Mouse (Mus musculus): ENCODE results near the gene Cox6a2. TPM values are rescaled to one million over a fixed set of nuclear protein-coding genes. Genes with fewer than 3 reads are reported as not detected.

The Cox6a2 gene
- polyA plus RNA-seq, 1 experiment from 2014 or later = 1,008 TPM

- ATAC-seq (ENCODE audit: insufficient number of reproducible peaks, insufficient read depth, low FRiP score, low read depth) = no peak
Measured at GRCm38 (mm10) chr7:128201607-128202006, 4.6 kb downstream of the Cox6a2 start.

DNA sequence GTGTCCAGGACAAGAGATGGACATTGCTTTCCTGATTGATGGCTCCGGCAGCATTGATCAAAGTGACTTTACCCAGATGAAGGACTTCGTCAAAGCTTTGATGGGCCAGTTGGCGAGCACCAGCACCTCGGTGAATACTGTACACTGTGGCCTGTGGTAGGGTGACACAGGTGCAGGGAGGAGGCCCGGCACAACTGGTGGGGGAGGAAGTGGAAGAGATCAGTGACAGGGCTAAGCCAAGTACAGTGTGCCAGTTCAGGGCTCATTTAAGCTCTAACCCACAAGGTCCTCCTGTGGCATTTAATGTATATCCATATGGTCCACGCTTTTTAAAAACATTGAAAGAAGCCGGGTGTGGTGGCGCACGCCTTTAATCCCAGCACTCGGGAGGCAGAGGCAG lies 24.5 kb downstream of the Cox6a2 start:
- Histone ChIP-seq H3K4me2 (ENCODE audit: low read length) (no peak overlapping the region), H3K4me3 (ENCODE audit: control insufficient read depth in 1 of 2, insufficient read depth in 1 of 2, low read depth in 1 of 2, low read length in 2 of 2) (no peak overlapping the region), H3K27me3 (ENCODE audit: control insufficient read depth, insufficient read depth, low read length) (no peaks in the 10 kb centered on the region), H3K27ac (replicated peaks in 1 of 2; ENCODE audit: control insufficient read depth in 1 of 2, insufficient read depth in 1 of 2, low read depth in 2 of 2, low read length in 2 of 2) (no peak overlapping the region), H3K9ac (ENCODE audit: low read length) (no peak overlapping the region), H3K36me3 (ENCODE audit: control insufficient read depth, insufficient read depth, low read length) (no peaks in the 10 kb centered on the region), H3K9me3 (ENCODE audit: control insufficient read depth, low read length) (no peaks in the 10 kb centered on the region), H3K4me1 (ENCODE audit: control insufficient read depth in 2 of 2, insufficient read depth in 2 of 2, low read length in 2 of 2) (no peaks in the 10 kb centered on the region)
- WGBS = 86% methylated on average over 10 of the region's 10 CpGs
- no peak for ATAC-seq (ENCODE audit: insufficient number of reproducible peaks, insufficient read depth, low FRiP score, low read depth)

More at GRCm38 (mm10) chr7:128201607-128202006, 4.6 kb downstream of the Cox6a2 start:
- peaks cover 1 to 6% of the 10 kb centered on the region in 2 experiments; a peak in 3 of 4 replicates for H3K4me1 ChIP-seq (ENCODE audit: control insufficient read depth in 2 of 2, insufficient read depth in 2 of 2, low read length in 2 of 2)
- no peak overlapping the region for H3K4me3 ChIP-seq (ENCODE audit: control insufficient read depth in 1 of 2, insufficient read depth in 1 of 2, low read depth in 1 of 2, low read length in 2 of 2)
- no peak overlapping the region for H3K27ac ChIP-seq (replicated peaks in 1 of 2; ENCODE audit: control insufficient read depth in 1 of 2, insufficient read depth in 1 of 2, low read depth in 2 of 2, low read length in 2 of 2)
- H3K4me2 ChIP-seq (ENCODE audit: low read length) = no peak overlapping the region
- H3K36me3 ChIP-seq (ENCODE audit: control insufficient read depth, insufficient read depth, low read length) = peaks cover 5% of the 10 kb centered on the region; the same call in 1 of the 2 replicates
- no peak overlapping the region for H3K9ac ChIP-seq (ENCODE audit: low read length)
- no peaks in the 10 kb centered on the region for H3K9me3 ChIP-seq (ENCODE audit: control insufficient read depth, low read length)
- WGBS = 88% methylated on average over 9 of the region's 9 CpGs
- no peaks in the 10 kb centered on the region for H3K27me3 ChIP-seq (ENCODE audit: control insufficient read depth, insufficient read depth, low read length)

GRCm38 (mm10) chr7:128180546-128180945 lies 25.6 kb downstream of the Cox6a2 start:
- ATAC-seq (ENCODE audit: insufficient number of reproducible peaks, insufficient read depth, low FRiP score, low read depth) = no peak
- no peak overlapping the region for H3K9ac ChIP-seq (ENCODE audit: low read length)
- 67% methylated on average over 6 of the region's 6 CpGs for WGBS

DNA sequence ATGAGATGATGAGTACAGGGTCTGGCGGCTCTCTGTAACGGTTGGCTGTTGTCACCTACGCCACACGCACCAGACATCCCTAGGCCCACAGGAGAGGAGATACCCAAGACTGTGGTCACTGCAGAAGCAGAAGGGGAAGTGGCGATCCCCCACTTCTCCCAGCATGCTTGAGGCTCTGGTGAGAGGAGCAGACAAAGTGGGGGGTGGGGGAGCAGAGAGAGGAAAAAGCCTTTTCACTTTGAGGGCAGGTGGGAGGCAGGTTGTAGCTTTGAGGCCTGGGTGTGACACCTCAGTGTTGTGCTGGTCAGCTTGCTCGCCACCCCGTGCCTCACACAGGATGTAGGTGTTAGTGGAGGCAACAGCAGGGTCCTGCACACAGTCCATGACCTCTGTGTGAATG lies 26.1 kb downstream of the Cox6a2 start:
- Histone ChIP-seq H3K4me1 (ENCODE audit: control insufficient read depth in 2 of 2, insufficient read depth in 2 of 2, low read length in 2 of 2) (no peaks in the 10 kb centered on the region), H3K4me2 (ENCODE audit: low read length) (no peak overlapping the region), H3K4me3 (ENCODE audit: control insufficient read depth in 1 of 2, insufficient read depth in 1 of 2, low read depth in 1 of 2, low read length in 2 of 2) (no peak overlapping the region), H3K27ac (replicated peaks in 1 of 2; ENCODE audit: control insufficient read depth in 1 of 2, insufficient read depth in 1 of 2, low read depth in 2 of 2, low read length in 2 of 2) (no peak overlapping the region), H3K9me3 (ENCODE audit: control insufficient read depth, low read length) (no peaks in the 10 kb centered on the region), H3K9ac (ENCODE audit: low read length) (no peak overlapping the region), H3K36me3 (ENCODE audit: control insufficient read depth, insufficient read depth, low read length) (no peaks in the 10 kb centered on the region), H3K27me3 (ENCODE audit: control insufficient read depth, insufficient read depth, low read length) (no peaks in the 10 kb centered on the region)
- 73% methylated on average over 7 of the region's 7 CpGs for WGBS
- no peak for ATAC-seq (ENCODE audit: insufficient number of reproducible peaks, insufficient read depth, low FRiP score, low read depth)

More at GRCm38 (mm10) chr7:128180546-128180945, 25.6 kb downstream of the Cox6a2 start:
- Histone ChIP-seq H3K4me2 (ENCODE audit: low read length) (no peak overlapping the region), H3K27ac (replicated peaks in 1 of 2; ENCODE audit: control insufficient read depth in 1 of 2, insufficient read depth in 1 of 2, low read depth in 2 of 2, low read length in 2 of 2) (no peak overlapping the region), H3K36me3 (ENCODE audit: control insufficient read depth, insufficient read depth, low read length) (no peaks in the 10 kb centered on the region), H3K27me3 (ENCODE audit: control insufficient read depth, insufficient read depth, low read length) (no peaks in the 10 kb centered on the region), H3K4me1 (ENCODE audit: control insufficient read depth in 2 of 2, insufficient read depth in 2 of 2, low read length in 2 of 2) (no peaks in the 10 kb centered on the region), H3K9me3 (ENCODE audit: control insufficient read depth, low read length) (no peaks in the 10 kb centered on the region), H3K4me3 (ENCODE audit: control insufficient read depth in 1 of 2, insufficient read depth in 1 of 2, low read depth in 1 of 2, low read length in 2 of 2) (no peak overlapping the region)

DNA sequence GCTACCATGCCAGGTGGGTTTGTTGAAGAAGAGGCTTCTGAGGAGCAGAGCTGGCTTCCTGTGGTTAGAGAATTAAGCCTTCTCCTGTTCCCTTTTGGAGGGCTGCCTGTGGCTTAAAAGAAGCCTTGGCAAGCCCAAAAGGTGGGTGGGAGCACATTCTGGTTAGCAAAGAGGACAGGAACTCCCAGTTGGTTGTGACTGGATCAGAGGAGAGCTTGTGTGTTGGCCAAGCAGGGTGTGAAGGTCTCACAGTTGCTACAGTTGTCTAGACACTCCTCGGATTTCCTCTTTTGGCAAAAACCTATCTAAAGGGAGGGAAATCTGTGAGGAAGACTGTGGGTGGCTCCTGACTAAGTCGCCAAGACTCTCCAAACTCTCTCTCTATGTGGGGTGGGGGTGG lies 27.8 kb downstream of the Cox6a2 start:
- Histone ChIP-seq H3K36me3 (ENCODE audit: control insufficient read depth, insufficient read depth, low read length) (no peaks in the 10 kb centered on the region), H3K27ac (replicated peaks in 1 of 2; ENCODE audit: control insufficient read depth in 1 of 2, insufficient read depth in 1 of 2, low read depth in 2 of 2, low read length in 2 of 2) (no peak overlapping the region), H3K4me1 (ENCODE audit: control insufficient read depth in 2 of 2, insufficient read depth in 2 of 2, low read length in 2 of 2) (no peaks in the 10 kb centered on the region), H3K9me3 (ENCODE audit: control insufficient read depth, low read length) (no peaks in the 10 kb centered on the region), H3K4me3 (ENCODE audit: control insufficient read depth in 1 of 2, insufficient read depth in 1 of 2, low read depth in 1 of 2, low read length in 2 of 2) (no peak overlapping the region), H3K27me3 (ENCODE audit: control insufficient read depth, insufficient read depth, low read length) (no peaks in the 10 kb centered on the region), H3K9ac (ENCODE audit: low read length) (no peak overlapping the region), H3K4me2 (ENCODE audit: low read length) (no peak overlapping the region)
- ATAC-seq (ENCODE audit: insufficient number of reproducible peaks, insufficient read depth, low FRiP score, low read depth) = no peak
- WGBS = 41% methylated on average over 2 of the region's 2 CpGs

DNA sequence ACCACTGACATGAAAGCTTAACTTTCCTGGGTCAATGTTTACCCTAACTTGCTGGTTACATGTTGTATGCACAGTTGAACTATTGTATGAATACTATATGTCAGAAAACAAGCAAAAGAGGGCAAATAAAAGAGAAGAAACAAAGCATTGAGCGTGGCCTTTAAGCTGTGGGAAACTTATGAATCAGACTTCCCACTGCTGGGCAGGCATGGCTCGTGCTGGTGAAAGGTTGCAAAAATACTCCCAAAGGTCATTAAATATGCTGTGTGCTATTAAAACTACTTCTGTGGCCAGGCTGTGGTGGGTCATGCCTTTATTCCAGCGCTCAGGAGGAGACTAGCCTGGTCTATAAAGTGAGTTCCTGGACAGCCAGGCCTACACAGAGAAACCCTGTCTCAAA lies 36.2 kb downstream of the Cox6a2 start:
- Histone ChIP-seq H3K27ac (replicated peaks in 1 of 2; ENCODE audit: control insufficient read depth in 1 of 2, insufficient read depth in 1 of 2, low read depth in 2 of 2, low read length in 2 of 2) (no peak overlapping the region), H3K4me1 (ENCODE audit: control insufficient read depth in 2 of 2, insufficient read depth in 2 of 2, low read length in 2 of 2) (no peaks in the 10 kb centered on the region), H3K4me2 (ENCODE audit: low read length) (no peak overlapping the region), H3K9ac (ENCODE audit: low read length) (no peak overlapping the region), H3K27me3 (ENCODE audit: control insufficient read depth, insufficient read depth, low read length) (no peaks in the 10 kb centered on the region), H3K36me3 (ENCODE audit: control insufficient read depth, insufficient read depth, low read length) (no peaks in the 10 kb centered on the region), H3K9me3 (ENCODE audit: control insufficient read depth, low read length) (no peaks in the 10 kb centered on the region), H3K4me3 (ENCODE audit: control insufficient read depth in 1 of 2, insufficient read depth in 1 of 2, low read depth in 1 of 2, low read length in 2 of 2) (no peak overlapping the region)
- ATAC-seq (ENCODE audit: insufficient number of reproducible peaks, insufficient read depth, low FRiP score, low read depth) = no peak
- WGBS = 69% methylated on average over 3 of the region's 3 CpGs

DNA sequence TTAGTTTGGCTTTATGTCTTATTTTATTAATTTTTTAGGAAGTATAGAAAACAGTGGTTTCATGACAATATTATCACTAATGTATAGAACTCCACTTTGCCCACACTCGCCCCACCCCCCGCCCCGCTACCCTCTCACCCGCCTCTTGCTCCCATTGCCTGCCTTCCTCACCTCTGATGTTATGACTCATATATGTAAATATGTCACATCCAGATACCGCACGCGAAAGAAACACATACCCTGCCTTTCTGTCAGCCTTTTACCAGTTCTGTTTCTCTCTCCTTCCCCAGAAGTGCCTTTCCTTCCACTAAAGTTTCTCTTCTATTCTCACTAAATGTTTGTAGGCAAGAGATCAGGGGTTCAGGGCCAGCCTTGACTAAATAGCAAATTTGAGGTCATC lies 39.8 kb downstream of the Cox6a2 start:
- Histone ChIP-seq H3K27ac (replicated peaks in 1 of 2; ENCODE audit: control insufficient read depth in 1 of 2, insufficient read depth in 1 of 2, low read depth in 2 of 2, low read length in 2 of 2) (no peak overlapping the region), H3K4me2 (ENCODE audit: low read length) (no peak overlapping the region), H3K36me3 (ENCODE audit: control insufficient read depth, insufficient read depth, low read length) (no peaks in the 10 kb centered on the region), H3K9me3 (ENCODE audit: control insufficient read depth, low read length) (no peaks in the 10 kb centered on the region), H3K27me3 (ENCODE audit: control insufficient read depth, insufficient read depth, low read length) (no peaks in the 10 kb centered on the region), H3K9ac (ENCODE audit: low read length) (no peak overlapping the region), H3K4me1 (ENCODE audit: control insufficient read depth in 2 of 2, insufficient read depth in 2 of 2, low read length in 2 of 2) (no peaks in the 10 kb centered on the region), H3K4me3 (ENCODE audit: control insufficient read depth in 1 of 2, insufficient read depth in 1 of 2, low read depth in 1 of 2, low read length in 2 of 2) (no peak overlapping the region)
- WGBS = 81% methylated on average over 7 of the region's 7 CpGs
- no peak for ATAC-seq (ENCODE audit: insufficient number of reproducible peaks, insufficient read depth, low FRiP score, low read depth)

DNA sequence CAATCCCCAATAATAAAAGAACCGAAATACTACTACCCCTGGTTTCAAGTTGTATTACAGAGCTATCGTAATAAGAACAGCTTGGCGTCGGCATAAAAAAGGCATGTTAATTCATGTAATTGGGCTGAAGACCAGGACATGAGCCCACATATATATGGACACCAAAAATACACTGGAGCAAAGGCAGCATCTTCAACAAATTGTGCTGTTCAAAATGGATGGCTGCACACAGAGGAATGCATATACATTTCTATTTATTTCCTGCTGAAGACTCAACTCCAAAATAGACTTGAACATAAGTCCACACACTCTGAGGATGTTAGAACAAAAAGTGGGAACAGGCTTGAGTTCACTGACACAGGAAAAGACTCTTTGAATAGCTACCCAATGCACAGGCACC lies 42.2 kb downstream of the Cox6a2 start:
- Histone ChIP-seq H3K36me3 (ENCODE audit: control insufficient read depth, insufficient read depth, low read length) (no peaks in the 10 kb centered on the region), H3K4me1 (ENCODE audit: control insufficient read depth in 2 of 2, insufficient read depth in 2 of 2, low read length in 2 of 2) (no peaks in the 10 kb centered on the region), H3K9ac (ENCODE audit: low read length) (no peak overlapping the region), H3K4me2 (ENCODE audit: low read length) (no peak overlapping the region), H3K4me3 (ENCODE audit: control insufficient read depth in 1 of 2, insufficient read depth in 1 of 2, low read depth in 1 of 2, low read length in 2 of 2) (no peak overlapping the region), H3K27me3 (ENCODE audit: control insufficient read depth, insufficient read depth, low read length) (no peaks in the 10 kb centered on the region), H3K27ac (replicated peaks in 1 of 2; ENCODE audit: control insufficient read depth in 1 of 2, insufficient read depth in 1 of 2, low read depth in 2 of 2, low read length in 2 of 2) (no peak overlapping the region), H3K9me3 (ENCODE audit: control insufficient read depth, low read length) (no peaks in the 10 kb centered on the region)
- 90% methylated on average over 4 of the region's 4 CpGs for WGBS
- ATAC-seq (ENCODE audit: insufficient number of reproducible peaks, insufficient read depth, low FRiP score, low read depth) = no peak
